Mouse (Mus musculus) cerebellum, adult 2 months (tissue): Measurements from ENCODE around the gene Wdr11.

Experiments used
- CTCF ChIP-seq: fragments of 200-500 bp; IDR thresholded peaks from 2 replicates; pipeline ENCODE4 v1.5.1; 2011; ENCODE audit warnings: low read depth, mild to moderate bottlenecking, control low read depth, low read length, moderate library complexity, borderline replicate concordance; ENCODE audit not compliant: insufficient read depth
- POLR2A ChIP-seq: fragments of 200-500 bp; IDR thresholded peaks from 2 replicates; pipeline ENCODE4 v1.6.1; 2011; ENCODE audit warnings: low read length, control low read depth, borderline replicate concordance; ENCODE audit not compliant: insufficient read depth

GRCm38 (mm10) chr7:129639006-129639405 is 47.3 kb downstream of the Wdr11 start:
- TF ChIP-seq CTCF: no peak
- TF ChIP-seq POLR2A: no peak
